Mouse (Mus musculus) spleen, adult 2 months (tissue): ENCODE results near the gene Ankrd53.

ENCODE experiments used
- CTCF ChIP-seq: fragments of 200-500 bp; IDR thresholded peaks from 2 replicates; pipeline ENCODE4 v1.5.1; 2011; ENCODE audit warnings: mild to moderate bottlenecking, inconsistent platforms; ENCODE audit not compliant: insufficient read depth, insufficient read length, insufficient replicate concordance; ENCODE audit errors: extremely low read depth
- POLR2A ChIP-seq: fragments of 200-500 bp; IDR thresholded peaks from 2 replicates; pipeline ENCODE4 v1.6.1; 2011; ENCODE audit warnings: low read depth, low read length, inconsistent platforms

GRCm38 (mm10) chr6:83722526-83722925, 39.9 kb upstream of the Ankrd53 start:
- TF ChIP-seq CTCF, result no peak
- TF ChIP-seq POLR2A, result no peak
